Mouse (Mus musculus): ENCODE measurements around the gene Rpn2. TPM values are rescaled to one million over a fixed set of nuclear protein-coding genes. Genes with fewer than 3 reads are reported as not detected.

Gene Rpn2
- polyA plus RNA-seq, 1 experiment, result 214 TPM

DNA sequence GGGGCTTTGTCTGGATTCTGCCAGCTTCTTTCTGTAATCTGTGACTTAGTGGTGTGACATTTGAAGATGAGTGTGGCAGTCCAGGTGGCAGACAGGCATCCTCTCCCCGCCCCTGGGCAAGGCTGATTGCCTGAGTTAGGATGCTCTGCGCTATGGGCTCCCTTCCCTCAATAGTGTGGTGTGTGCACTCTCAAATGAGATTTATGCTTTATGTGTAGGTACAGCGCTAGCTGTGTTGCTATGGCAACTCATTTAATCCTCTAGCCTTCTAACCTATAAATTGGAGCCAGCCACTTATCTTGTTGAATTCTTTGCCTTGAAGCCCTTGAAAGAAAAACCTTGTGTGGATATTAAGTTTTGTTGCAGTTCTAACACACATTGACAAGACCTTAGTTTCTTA, 34.9 kb downstream of the Rpn2 start:
- no peak overlapping the region for H3K4me3 ChIP-seq (ENCODE audit: low read depth, low read length)
- no peak overlapping the region for H3K9ac ChIP-seq (ENCODE audit: low read depth, poor library complexity, severe bottlenecking)
- no peak overlapping the region for H3K27ac ChIP-seq (ENCODE audit: insufficient read depth, low read length)
- H3K9me3 ChIP-seq (replicated peaks; ENCODE audit: control insufficient read depth, insufficient read depth, low read length, poor library complexity, severe bottlenecking), result no peaks in the 10 kb centered on the region
- no peaks in the 10 kb centered on the region for H3K4me1 ChIP-seq (ENCODE audit: control insufficient read depth, insufficient read depth, low read length)
- no peak for TF ChIP-seq POLR2A (IDR thresholded peaks at IDR 0.05; ENCODE audit: insufficient read depth, low read length)
- TF ChIP-seq CTCF (IDR thresholded peaks at IDR 0.05; ENCODE audit: low read depth, low read length), result no peak
- no peak for TF ChIP-seq EP300 (IDR thresholded peaks at IDR 0.05; ENCODE audit: insufficient read depth, low read depth, low read length)
- H3K27me3 ChIP-seq (ENCODE audit: control insufficient read depth, insufficient read depth, low read length, poor library complexity, severe bottlenecking), result no peaks in the 10 kb centered on the region
- H3K36me3 ChIP-seq (ENCODE audit: control insufficient read depth, insufficient read depth, low read length, poor library complexity, severe bottlenecking), result peaks cover 60% of the 10 kb centered on the region

DNA sequence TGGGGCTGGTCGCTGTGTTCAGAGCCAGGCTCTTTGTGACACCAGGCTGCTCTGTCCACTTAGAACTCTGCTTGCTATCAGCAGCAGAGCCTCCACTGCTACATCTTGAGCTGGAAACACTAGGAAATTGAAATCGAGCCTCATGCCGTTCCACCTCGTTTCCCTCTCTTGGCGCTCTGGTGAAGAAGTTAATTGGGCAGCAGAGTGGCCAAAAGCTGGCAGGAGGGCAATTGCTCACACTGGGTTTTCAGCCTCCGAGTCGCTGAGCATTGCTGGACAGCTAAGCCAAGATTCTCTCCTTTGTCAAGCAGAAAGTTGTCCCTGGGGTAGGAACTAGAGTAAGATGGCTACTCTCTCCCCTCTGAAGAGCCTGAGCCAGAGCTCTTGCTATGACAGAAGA, 35.5 kb downstream of the Rpn2 start:
- H3K4me1 ChIP-seq (ENCODE audit: control insufficient read depth, insufficient read depth, low read length), result no peaks in the 10 kb centered on the region

DNA sequence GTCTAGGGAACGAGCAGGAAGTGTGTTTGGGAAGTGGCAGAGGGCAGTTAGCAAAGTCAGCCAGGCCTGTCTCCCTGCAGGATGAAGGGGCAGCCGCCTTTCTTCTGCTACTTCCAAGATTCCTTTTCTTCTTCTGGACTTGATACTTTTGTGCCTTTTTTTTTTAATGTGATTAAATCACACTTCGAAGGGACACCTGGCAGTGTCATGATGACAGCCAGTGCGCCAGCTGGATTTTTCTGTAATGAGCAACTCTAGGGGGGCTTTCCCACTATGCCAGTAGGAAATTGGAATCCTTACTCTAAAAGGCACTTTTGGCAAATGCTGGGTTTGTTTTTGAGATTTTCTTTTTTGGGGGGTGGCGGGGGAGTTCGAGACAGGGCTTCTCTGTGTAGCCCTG, 36.7 kb downstream of the Rpn2 start:
- peaks cover 62% of the 10 kb centered on the region for H3K36me3 ChIP-seq (ENCODE audit: control insufficient read depth, insufficient read depth, low read length, poor library complexity, severe bottlenecking)
- TF ChIP-seq EP300 (IDR thresholded peaks at IDR 0.05; ENCODE audit: insufficient read depth, low read depth, low read length) (no peak), CTCF (IDR thresholded peaks at IDR 0.05; ENCODE audit: low read depth, low read length) (no peak), POLR2A (IDR thresholded peaks at IDR 0.05; ENCODE audit: insufficient read depth, low read length) (no peak)
- no peak overlapping the region for H3K4me3 ChIP-seq (ENCODE audit: low read depth, low read length)
- no peak overlapping the region for H3K9ac ChIP-seq (ENCODE audit: low read depth, poor library complexity, severe bottlenecking)
- H3K27ac ChIP-seq (ENCODE audit: insufficient read depth, low read length), result no peak overlapping the region
- no peaks in the 10 kb centered on the region for H3K4me1 ChIP-seq (ENCODE audit: control insufficient read depth, insufficient read depth, low read length)
- H3K27me3 ChIP-seq (ENCODE audit: control insufficient read depth, insufficient read depth, low read length, poor library complexity, severe bottlenecking), result no peaks in the 10 kb centered on the region
- H3K9me3 ChIP-seq (replicated peaks; ENCODE audit: control insufficient read depth, insufficient read depth, low read length, poor library complexity, severe bottlenecking), result no peaks in the 10 kb centered on the region

More for the DNA sequence above, 35.5 kb downstream of the Rpn2 start:
- H3K27ac ChIP-seq (ENCODE audit: insufficient read depth, low read length), result no peak overlapping the region
- no peak for TF ChIP-seq EP300 (IDR thresholded peaks at IDR 0.05; ENCODE audit: insufficient read depth, low read depth, low read length)
- TF ChIP-seq CTCF (IDR thresholded peaks at IDR 0.05; ENCODE audit: low read depth, low read length), result no peak
- TF ChIP-seq POLR2A (IDR thresholded peaks at IDR 0.05; ENCODE audit: insufficient read depth, low read length), result no peak
- H3K27me3 ChIP-seq (ENCODE audit: control insufficient read depth, insufficient read depth, low read length, poor library complexity, severe bottlenecking), result no peaks in the 10 kb centered on the region
- H3K4me3 ChIP-seq (ENCODE audit: low read depth, low read length), result no peak overlapping the region
- no peaks in the 10 kb centered on the region for H3K9me3 ChIP-seq (replicated peaks; ENCODE audit: control insufficient read depth, insufficient read depth, low read length, poor library complexity, severe bottlenecking)
- peaks cover 59% of the 10 kb centered on the region for H3K36me3 ChIP-seq (ENCODE audit: control insufficient read depth, insufficient read depth, low read length, poor library complexity, severe bottlenecking)
- no peak overlapping the region for H3K9ac ChIP-seq (ENCODE audit: low read depth, poor library complexity, severe bottlenecking)

DNA sequence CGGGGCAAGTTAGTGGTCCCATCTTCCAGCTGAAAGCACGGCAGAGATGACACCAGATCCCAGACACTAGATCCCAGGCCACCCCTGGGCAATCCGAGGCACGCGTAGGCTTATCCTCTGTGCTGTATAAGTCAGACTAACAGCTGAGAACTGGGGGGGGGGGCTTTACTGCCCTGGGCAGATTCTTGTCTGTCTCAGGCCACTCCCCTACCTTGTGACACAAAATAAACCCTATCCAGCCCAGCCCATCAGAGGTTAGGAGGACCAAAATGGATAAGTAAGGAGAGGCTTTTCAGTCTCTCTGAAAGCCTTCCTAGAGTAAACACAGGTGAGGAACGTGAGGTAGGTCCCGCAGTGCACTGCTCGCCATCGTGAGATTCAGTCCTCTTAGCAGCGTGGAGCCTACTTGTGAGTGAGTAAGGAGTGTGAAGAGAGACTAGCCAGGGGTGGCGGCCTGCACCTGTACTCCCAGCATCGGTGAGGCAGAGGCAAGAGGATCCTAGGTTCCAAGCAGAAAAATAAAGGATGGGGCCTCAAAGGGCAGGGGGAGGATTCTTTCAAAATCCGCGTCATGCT, 37.6 kb downstream of the Rpn2 start:
- Histone ChIP-seq H3K9ac (ENCODE audit: low read depth, poor library complexity, severe bottlenecking) (no peak overlapping the region), H3K27me3 (ENCODE audit: control insufficient read depth, insufficient read depth, low read length, poor library complexity, severe bottlenecking) (no peaks in the 10 kb centered on the region), H3K36me3 (ENCODE audit: control insufficient read depth, insufficient read depth, low read length, poor library complexity, severe bottlenecking) (peaks cover 56% of the 10 kb centered on the region), H3K4me1 (ENCODE audit: control insufficient read depth, insufficient read depth, low read length) (no peaks in the 10 kb centered on the region), H3K4me3 (ENCODE audit: low read depth, low read length) (no peak overlapping the region), H3K27ac (ENCODE audit: insufficient read depth, low read length) (no peak overlapping the region), H3K9me3 (replicated peaks; ENCODE audit: control insufficient read depth, insufficient read depth, low read length, poor library complexity, severe bottlenecking) (no peaks in the 10 kb centered on the region)
- TF ChIP-seq POLR2A (IDR thresholded peaks at IDR 0.05; ENCODE audit: insufficient read depth, low read length), result no peak
- no peak for TF ChIP-seq CTCF (IDR thresholded peaks at IDR 0.05; ENCODE audit: low read depth, low read length)
- TF ChIP-seq EP300 (IDR thresholded peaks at IDR 0.05; ENCODE audit: insufficient read depth, low read depth, low read length), result no peak

DNA sequence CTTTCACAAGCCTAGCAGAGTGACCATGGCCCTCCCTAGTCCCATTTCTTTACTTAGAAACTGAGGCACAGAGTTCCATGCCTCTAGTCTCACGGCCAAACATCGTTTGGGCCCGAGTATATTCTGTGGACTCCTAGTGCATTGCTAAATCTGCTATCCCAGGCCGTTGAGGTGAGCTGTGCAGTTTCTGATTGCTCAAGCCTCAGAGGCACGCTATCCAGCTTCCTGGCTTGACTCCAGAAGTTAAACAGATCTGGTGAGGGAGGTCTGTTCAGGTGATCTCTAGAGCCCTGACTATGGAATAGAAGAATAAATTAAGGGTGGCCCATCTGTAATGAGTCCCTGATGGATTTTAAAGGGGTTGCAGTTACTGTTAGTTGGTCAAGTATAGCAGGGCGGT, 38.4 kb downstream of the Rpn2 start:
- H3K9me3 ChIP-seq (replicated peaks; ENCODE audit: control insufficient read depth, insufficient read depth, low read length, poor library complexity, severe bottlenecking), result no peaks in the 10 kb centered on the region
- H3K36me3 ChIP-seq (ENCODE audit: control insufficient read depth, insufficient read depth, low read length, poor library complexity, severe bottlenecking), result peaks cover 58% of the 10 kb centered on the region
- no peak overlapping the region for H3K4me3 ChIP-seq (ENCODE audit: low read depth, low read length)
- H3K27ac ChIP-seq (ENCODE audit: insufficient read depth, low read length), result no peak overlapping the region
- no peak overlapping the region for H3K9ac ChIP-seq (ENCODE audit: low read depth, poor library complexity, severe bottlenecking)
- H3K4me1 ChIP-seq (ENCODE audit: control insufficient read depth, insufficient read depth, low read length), result no peaks in the 10 kb centered on the region
- no peak for TF ChIP-seq CTCF (IDR thresholded peaks at IDR 0.05; ENCODE audit: low read depth, low read length)
- TF ChIP-seq EP300 (IDR thresholded peaks at IDR 0.05; ENCODE audit: insufficient read depth, low read depth, low read length), result no peak
- no peaks in the 10 kb centered on the region for H3K27me3 ChIP-seq (ENCODE audit: control insufficient read depth, insufficient read depth, low read length, poor library complexity, severe bottlenecking)

DNA sequence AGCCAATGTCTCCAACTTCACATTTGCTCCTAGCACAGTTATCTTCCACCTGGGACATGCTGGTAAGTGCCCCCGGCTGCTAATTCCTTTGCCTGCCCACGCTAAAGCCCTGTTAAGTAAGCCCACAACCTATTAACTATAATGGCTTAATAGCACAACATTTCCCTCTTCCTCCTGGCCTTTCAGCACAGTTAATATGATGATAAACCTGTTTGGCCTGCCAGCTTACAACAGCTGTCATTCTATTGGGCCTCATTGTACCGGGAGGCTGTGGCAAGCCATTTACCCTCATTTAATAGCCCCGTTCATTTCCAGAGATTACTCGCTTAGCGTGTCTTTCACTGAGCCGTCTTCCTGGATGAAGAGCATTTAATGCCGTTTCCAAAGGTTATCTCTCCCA, 41.3 kb downstream of the Rpn2 start:
- H3K27me3 ChIP-seq (ENCODE audit: control insufficient read depth, insufficient read depth, low read length, poor library complexity, severe bottlenecking), result no peaks in the 10 kb centered on the region
- no peak overlapping the region for H3K27ac ChIP-seq (ENCODE audit: insufficient read depth, low read length)
- no peak overlapping the region for H3K4me3 ChIP-seq (ENCODE audit: low read depth, low read length)
- TF ChIP-seq EP300 (IDR thresholded peaks at IDR 0.05; ENCODE audit: insufficient read depth, low read depth, low read length) (no peak), CTCF (IDR thresholded peaks at IDR 0.05; ENCODE audit: low read depth, low read length) (no peak), POLR2A (IDR thresholded peaks at IDR 0.05; ENCODE audit: insufficient read depth, low read length) (no peak)
- peaks cover 11% of the 10 kb centered on the region for H3K9me3 ChIP-seq (replicated peaks; ENCODE audit: control insufficient read depth, insufficient read depth, low read length, poor library complexity, severe bottlenecking)
- H3K4me1 ChIP-seq (ENCODE audit: control insufficient read depth, insufficient read depth, low read length), result no peaks in the 10 kb centered on the region
- H3K9ac ChIP-seq (ENCODE audit: low read depth, poor library complexity, severe bottlenecking), result no peak overlapping the region
- H3K36me3 ChIP-seq (ENCODE audit: control insufficient read depth, insufficient read depth, low read length, poor library complexity, severe bottlenecking), result peaks cover 48% of the 10 kb centered on the region

Data from ES-Bruce4 (cell line).